Mouse (Mus musculus) hindbrain, embryonic 12.5 days (tissue): Measurements from ENCODE around the gene Atp13a3. TPM values are rescaled to one million over a fixed set of nuclear protein-coding genes. Genes with fewer than 3 reads are reported as not detected.

ENCODE experiments used
- ATAC-seq: fragments of 200-750 bp; cut with Nextera tagmentation; 2 replicates; pipeline ENCODE4 v1.8.0; 2017; ENCODE audit warnings: moderate TSS enrichment; ENCODE audit not compliant: low FRiP score
- H3K27ac ChIP-seq: fragments of 300-500 bp; sonication (generic); 2 replicates; pipeline ENCODE4 v1.5.1; 2016; ENCODE audit warnings: mild to moderate bottlenecking
- H3K27me3 ChIP-seq: fragments of 300-500 bp; sonication (generic); 2 replicates; pipeline ENCODE4 v1.6.1; 2016; ENCODE audit warnings: mild to moderate bottlenecking
- H3K36me3 ChIP-seq: fragments of 300-500 bp; sonication (generic); 2 replicates; pipeline ENCODE4 v1.6.1; 2016; ENCODE audit warnings: mild to moderate bottlenecking
- H3K4me1 ChIP-seq: fragments of 300-500 bp; sonication (generic); 2 replicates; pipeline ENCODE4 v1.6.1; 2016
- H3K4me2 ChIP-seq: fragments of 300-500 bp; sonication (generic); replicated peaks from 2 replicates; pipeline ENCODE4 v1.6.1; 2016; ENCODE audit warnings: mild to moderate bottlenecking
- H3K4me3 ChIP-seq: fragments of 300-500 bp; sonication (generic); 2 replicates; pipeline ENCODE4 v1.5.1; 2016; ENCODE audit warnings: mild to moderate bottlenecking
- H3K9ac ChIP-seq: fragments of 300-500 bp; sonication (generic); 2 replicates; pipeline ENCODE4 v1.6.1; 2016; ENCODE audit warnings: mild to moderate bottlenecking, moderate library complexity
- H3K9me3 ChIP-seq: fragments of 300-500 bp; sonication (generic); replicated peaks from 2 replicates; pipeline ENCODE4 v1.6.1; 2016; ENCODE audit warnings: mild to moderate bottlenecking
- WGBS: fragments of 180-500 bp; shearing (Covaris S2); methylation state at CpG from one replicate; pipeline ENCODE4 v1.1.7; 2016; 5-methylcytosine and 5-hydroxymethylcytosine counted together
- polyA plus RNA-seq: library from polyadenylated mRNA; unstranded; fragments of >200 nt; fragmentation: Nextera tagmentation; extraction: Ambion mirVana; gene quantifications from 2 replicates; pipeline ENCODE4 v1.2.1, GENCODE M21; 2016

Atp13a3 gene
- polyA plus RNA-seq, 1 experiment from 2014 or later: 14.6 TPM

GRCm38 (mm10) chr16:30283743-30284337 lies 121.9 kb downstream of the Atp13a3 start:
- WGBS: 2% methylated on average over 15 of the region's 15 CpGs
- no peaks in the 10 kb centered on the region for H3K36me3 ChIP-seq
- H3K4me3 ChIP-seq: peak overlapping the region; percentile 20
- H3K4me2 ChIP-seq: peak overlapping the region; percentile 52
- no peak overlapping the region for H3K27ac ChIP-seq
- H3K9ac ChIP-seq: 0 out of 2 replicates have a peak overlapping the region, but pooled peaks have one; percentile 9
- peaks cover 17% of the 10 kb centered on the region for H3K4me1 ChIP-seq
- no peaks in the 10 kb centered on the region for H3K9me3 ChIP-seq
- peaks cover 66% of the 10 kb centered on the region for H3K27me3 ChIP-seq
- peak; percentile 57; the same call in 1 of the 2 replicates for ATAC-seq

GRCm38 (mm10) chr16:30282844-30283495 lies 122.8 kb downstream of the Atp13a3 start, which contains the start of gene Lrrc15:
Gene Lrrc15, minus strand, starts transcription at chr16:30283256.
- H3K27ac ChIP-seq: no peak within 1 kb of the TSS
- no peaks in the 10 kb centered on the region for H3K9me3 ChIP-seq
- H3K4me2 ChIP-seq: peak within 1 kb of the TSS; percentile 52
- H3K36me3 ChIP-seq: no peaks in the 10 kb centered on the region
- peaks cover 17% of the 10 kb centered on the region for H3K4me1 ChIP-seq
- peak within 1 kb of the TSS; percentile 28 for H3K4me3 ChIP-seq
- WGBS: 7% methylated on average over 34 of the region's 34 CpGs
- peaks cover 62% of the 10 kb centered on the region for H3K27me3 ChIP-seq
- 0 out of 2 replicates have a peak within 1 kb of the TSS, but pooled peaks have one; percentile 9 for H3K9ac ChIP-seq
- 0 out of 2 replicates have a peak, but pooled peaks have one; percentile 46 for ATAC-seq

- Histone ChIP-seq H3K4me1 (peaks cover 17% of the 10 kb centered on the region), H3K9me3 (no peaks in the 10 kb centered on the region), H3K36me3 (no peaks in the 10 kb centered on the region), H3K27me3 (peaks cover 51% of the 10 kb centered on the region), H3K27ac (no peak overlapping the region), H3K4me3 (no peak overlapping the region), H3K9ac (no peak overlapping the region), H3K4me2 (no peak overlapping the region)
- ATAC-seq: no peak
- 6% methylated on average over 4 of the region's 4 CpGs for WGBS
Measured at GRCm38 (mm10) chr16:30280676-30281297, 125.0 kb downstream of the Atp13a3 start.

- Histone ChIP-seq H3K4me3 (no peak overlapping the region), H3K36me3 (no peaks in the 10 kb centered on the region), H3K4me2 (no peak overlapping the region), H3K4me1 (peaks cover 10% of the 10 kb centered on the region), H3K27ac (no peak overlapping the region), H3K27me3 (peaks cover 30% of the 10 kb centered on the region), H3K9me3 (no peaks in the 10 kb centered on the region), H3K9ac (no peak overlapping the region)
- no peak for ATAC-seq
- WGBS: 87% methylated on average over 11 of the region's 11 CpGs
Measured at GRCm38 (mm10) chr16:30278406-30278805, 127.4 kb downstream of the Atp13a3 start.

- 80% methylated on average over 15 of the region's 15 CpGs for WGBS
Measured at GRCm38 (mm10) chr16:30275558-30276340, 130.0 kb downstream of the Atp13a3 start.

GRCm38 (mm10) chr16:30273065-30273464 lies 132.7 kb downstream of the Atp13a3 start:
- Histone ChIP-seq H3K27me3 (peaks cover 6% of the 10 kb centered on the region; the same call in 1 of the 2 replicates), H3K4me2 (no peak overlapping the region), H3K36me3 (no peaks in the 10 kb centered on the region), H3K4me1 (peaks cover 4% of the 10 kb centered on the region; the same call in 1 of the 2 replicates), H3K9me3 (no peaks in the 10 kb centered on the region), H3K9ac (no peak overlapping the region), H3K4me3 (no peak overlapping the region), H3K27ac (no peak overlapping the region)
- ATAC-seq: no peak
- 95% methylated on average over 8 of the region's 8 CpGs for WGBS

More at GRCm38 (mm10) chr16:30275558-30276340, 130.0 kb downstream of the Atp13a3 start:
- Histone ChIP-seq H3K36me3 (no peaks in the 10 kb centered on the region), H3K4me2 (no peak overlapping the region), H3K4me3 (no peak overlapping the region), H3K27me3 (peaks cover 4% of the 10 kb centered on the region), H3K4me1 (peaks cover 4% of the 10 kb centered on the region; the same call in 1 of the 2 replicates), H3K9me3 (no peaks in the 10 kb centered on the region), H3K9ac (no peak overlapping the region), H3K27ac (no peak overlapping the region)
- ATAC-seq: no peak

- peaks cover 6% of the 10 kb centered on the region; the same call in 1 of the 2 replicates for H3K27me3 ChIP-seq
- ATAC-seq: no peak
- no peaks in the 10 kb centered on the region for H3K9me3 ChIP-seq
- H3K36me3 ChIP-seq: no peaks in the 10 kb centered on the region
- peaks cover 4% of the 10 kb centered on the region; the same call in 1 of the 2 replicates for H3K4me1 ChIP-seq
- H3K4me2 ChIP-seq: no peak overlapping the region
- WGBS: 65% methylated on average over 6 of the region's 6 CpGs
- H3K9ac ChIP-seq: no peak overlapping the region
- H3K27ac ChIP-seq: no peak overlapping the region; the same call in 1 of the 2 replicates
- H3K4me3 ChIP-seq: no peak overlapping the region
Measured at GRCm38 (mm10) chr16:30271941-30272595, 133.7 kb downstream of the Atp13a3 start.

GRCm38 (mm10) chr16:30271223-30271761 lies 134.5 kb downstream of the Atp13a3 start:
- H3K27me3 ChIP-seq: peaks cover 6% of the 10 kb centered on the region; the same call in 1 of the 2 replicates
- no peak overlapping the region for H3K4me3 ChIP-seq
- no peak overlapping the region for H3K9ac ChIP-seq
- 69% methylated on average over 8 of the region's 8 CpGs for WGBS
- H3K4me1 ChIP-seq: peaks cover 4% of the 10 kb centered on the region; the same call in 1 of the 2 replicates
- no peak overlapping the region for H3K4me2 ChIP-seq
- ATAC-seq: no peak
- no peaks in the 10 kb centered on the region for H3K9me3 ChIP-seq
- no peak overlapping the region; the same call in 1 of the 2 replicates for H3K27ac ChIP-seq
- H3K36me3 ChIP-seq: no peaks in the 10 kb centered on the region

GRCm38 (mm10) chr16:30267359-30267758 lies 138.4 kb downstream of the Atp13a3 start, which contains the start of gene Cpn2:
Gene Cpn2, minus strand, starts transcription at chr16:30267499.
- no peak within 1 kb of the TSS for H3K4me3 ChIP-seq
- H3K4me1 ChIP-seq: no peaks in the 10 kb centered on the region
- no peak within 1 kb of the TSS for H3K4me2 ChIP-seq
- H3K27ac ChIP-seq: no peak within 1 kb of the TSS
- peaks cover 10% of the 10 kb centered on the region; the same call in 1 of the 2 replicates for H3K27me3 ChIP-seq
- H3K9me3 ChIP-seq: no peaks in the 10 kb centered on the region
- H3K36me3 ChIP-seq: no peaks in the 10 kb centered on the region
- H3K9ac ChIP-seq: no peak within 1 kb of the TSS
- WGBS: 83% methylated on average over 5 of the region's 5 CpGs
- no peak for ATAC-seq

- WGBS: 90% methylated on average over 5 of the region's 5 CpGs
Measured at GRCm38 (mm10) chr16:30266561-30266960, 139.2 kb downstream of the Atp13a3 start.

GRCm38 (mm10) chr16:30265611-30266010 lies 140.2 kb downstream of the Atp13a3 start:
- no peak overlapping the region for H3K4me3 ChIP-seq
- ATAC-seq: no peak
- H3K4me2 ChIP-seq: no peak overlapping the region
- H3K9me3 ChIP-seq: no peaks in the 10 kb centered on the region
- peaks cover 10% of the 10 kb centered on the region; the same call in 1 of the 2 replicates for H3K27me3 ChIP-seq
- H3K4me1 ChIP-seq: no peaks in the 10 kb centered on the region
- 74% methylated on average over 4 of the region's 4 CpGs for WGBS
- no peak overlapping the region for H3K9ac ChIP-seq
- H3K36me3 ChIP-seq: no peaks in the 10 kb centered on the region
- H3K27ac ChIP-seq: no peak overlapping the region

More at GRCm38 (mm10) chr16:30266561-30266960, 139.2 kb downstream of the Atp13a3 start:
- no peak overlapping the region for H3K9ac ChIP-seq
- no peak for ATAC-seq
- H3K36me3 ChIP-seq: no peaks in the 10 kb centered on the region
- H3K27ac ChIP-seq: no peak overlapping the region
- H3K4me1 ChIP-seq: no peaks in the 10 kb centered on the region
- no peaks in the 10 kb centered on the region for H3K9me3 ChIP-seq
- no peak overlapping the region for H3K4me2 ChIP-seq
- peaks cover 10% of the 10 kb centered on the region; the same call in 1 of the 2 replicates for H3K27me3 ChIP-seq
- no peak overlapping the region for H3K4me3 ChIP-seq
